Mouse (Mus musculus) testis, adult 2 months (tissue): ENCODE results near the gene Dnah14.

Experiments used
- CTCF ChIP-seq: fragments of 200-500 bp; IDR thresholded peaks from 2 replicates; pipeline ENCODE4 v1.5.1; 2012; ENCODE audit warnings: low read depth, mild to moderate bottlenecking, inconsistent platforms, low read length, moderate library complexity; ENCODE audit not compliant: control insufficient read depth, insufficient read depth, insufficient replicate concordance
- POLR2A ChIP-seq: fragments of 200-500 bp; IDR thresholded peaks from 2 replicates; pipeline ENCODE4 v1.6.1; 2012; ENCODE audit warnings: low read depth, mild to moderate bottlenecking, inconsistent platforms, low read length, moderate library complexity; ENCODE audit not compliant: control insufficient read depth

GRCm38 (mm10) chr1:181833143-181833542 is 256.8 kb downstream of the Dnah14 start:
- TF ChIP-seq POLR2A (no peak), CTCF (no peak)
